Mouse (Mus musculus): Measurements from ENCODE around the gene Prdx6. TPM values are rescaled to one million over a fixed set of nuclear protein-coding genes. Genes with fewer than 3 reads are reported as not detected.

Gene Prdx6
- polyA plus RNA-seq, 1 experiment from 2014 or later, result 410 TPM

- no peak overlapping the region for H3K27ac ChIP-seq (replicated peaks in 1 of 2; ENCODE audit: control insufficient read depth in 1 of 2, insufficient read depth in 1 of 2, low read depth in 2 of 2, low read length in 2 of 2)
- no peak for ATAC-seq (ENCODE audit: insufficient number of reproducible peaks, insufficient read depth, low FRiP score, low read depth)
- H3K27me3 ChIP-seq (ENCODE audit: control insufficient read depth, insufficient read depth, low read length), result no peaks in the 10 kb centered on the region
- H3K36me3 ChIP-seq (ENCODE audit: control insufficient read depth, insufficient read depth, low read length), result no peaks in the 10 kb centered on the region
- H3K9me3 ChIP-seq (ENCODE audit: control insufficient read depth, low read length), result no peaks in the 10 kb centered on the region
- H3K4me1 ChIP-seq (ENCODE audit: control insufficient read depth in 2 of 2, insufficient read depth in 2 of 2, low read length in 2 of 2), result peaks cover 2 to 5% of the 10 kb centered on the region in 2 experiments; a peak in 2 of 4 replicates
- no peak overlapping the region for H3K4me2 ChIP-seq (ENCODE audit: low read length)
- no peak overlapping the region for H3K4me3 ChIP-seq (ENCODE audit: control insufficient read depth in 1 of 2, insufficient read depth in 1 of 2, low read depth in 1 of 2, low read length in 2 of 2)
- WGBS, result 77% methylated on average over 4 of the region's 4 CpGs
- no peak overlapping the region for H3K9ac ChIP-seq (ENCODE audit: low read length)
These were observed 19.9 kb upstream of the Prdx6 start for GRCm38 (mm10) chr1:161270776-161271460.

GRCm38 (mm10) chr1:161269346-161269745 is 18.3 kb upstream of the Prdx6 start:
- ATAC-seq (ENCODE audit: insufficient number of reproducible peaks, insufficient read depth, low FRiP score, low read depth), result no peak
- H3K27ac ChIP-seq (replicated peaks in 1 of 2; ENCODE audit: control insufficient read depth in 1 of 2, insufficient read depth in 1 of 2, low read depth in 2 of 2, low read length in 2 of 2), result no peak overlapping the region
- WGBS, result 65% methylated on average over 4 of the region's 4 CpGs

GRCm38 (mm10) chr1:161268884-161269283 is 17.9 kb upstream of the Prdx6 start:
- H3K4me3 ChIP-seq (ENCODE audit: control insufficient read depth in 1 of 2, insufficient read depth in 1 of 2, low read depth in 1 of 2, low read length in 2 of 2), result no peak overlapping the region
- no peak for ATAC-seq (ENCODE audit: insufficient number of reproducible peaks, insufficient read depth, low FRiP score, low read depth)
- no peak overlapping the region for H3K9ac ChIP-seq (ENCODE audit: low read length)
- H3K9me3 ChIP-seq (ENCODE audit: control insufficient read depth, low read length), result no peaks in the 10 kb centered on the region
- no peaks in the 10 kb centered on the region for H3K36me3 ChIP-seq (ENCODE audit: control insufficient read depth, insufficient read depth, low read length)
- H3K4me1 ChIP-seq (ENCODE audit: control insufficient read depth in 2 of 2, insufficient read depth in 2 of 2, low read length in 2 of 2), result peaks cover 2 to 5% of the 10 kb centered on the region in 2 experiments; a peak in 2 of 4 replicates
- H3K27me3 ChIP-seq (ENCODE audit: control insufficient read depth, insufficient read depth, low read length), result no peaks in the 10 kb centered on the region
- H3K4me2 ChIP-seq (ENCODE audit: low read length), result no peak overlapping the region
- 36% methylated on average over 5 of the region's 5 CpGs for WGBS
- H3K27ac ChIP-seq (replicated peaks in 1 of 2; ENCODE audit: control insufficient read depth in 1 of 2, insufficient read depth in 1 of 2, low read depth in 2 of 2, low read length in 2 of 2), result no peak overlapping the region

More at GRCm38 (mm10) chr1:161269346-161269745, 18.3 kb upstream of the Prdx6 start:
- Histone ChIP-seq H3K4me1 (ENCODE audit: control insufficient read depth in 2 of 2, insufficient read depth in 2 of 2, low read length in 2 of 2) (peaks cover 2 to 5% of the 10 kb centered on the region in 2 experiments; a peak in 2 of 4 replicates), H3K4me3 (ENCODE audit: control insufficient read depth in 1 of 2, insufficient read depth in 1 of 2, low read depth in 1 of 2, low read length in 2 of 2) (no peak overlapping the region), H3K4me2 (ENCODE audit: low read length) (no peak overlapping the region), H3K27me3 (ENCODE audit: control insufficient read depth, insufficient read depth, low read length) (no peaks in the 10 kb centered on the region), H3K9me3 (ENCODE audit: control insufficient read depth, low read length) (no peaks in the 10 kb centered on the region), H3K36me3 (ENCODE audit: control insufficient read depth, insufficient read depth, low read length) (no peaks in the 10 kb centered on the region), H3K9ac (ENCODE audit: low read length) (no peak overlapping the region)

GRCm38 (mm10) chr1:161268116-161268515 is 17.1 kb upstream of the Prdx6 start:
- H3K36me3 ChIP-seq (ENCODE audit: control insufficient read depth, insufficient read depth, low read length), result no peaks in the 10 kb centered on the region
- no peak overlapping the region for H3K4me3 ChIP-seq (ENCODE audit: control insufficient read depth in 1 of 2, insufficient read depth in 1 of 2, low read depth in 1 of 2, low read length in 2 of 2)
- H3K4me1 ChIP-seq (ENCODE audit: control insufficient read depth in 2 of 2, insufficient read depth in 2 of 2, low read length in 2 of 2), result peaks cover 2 to 5% of the 10 kb centered on the region in 2 experiments; a peak in 2 of 4 replicates
- no peak overlapping the region for H3K9ac ChIP-seq (ENCODE audit: low read length)
- no peaks in the 10 kb centered on the region for H3K27me3 ChIP-seq (ENCODE audit: control insufficient read depth, insufficient read depth, low read length)
- H3K27ac ChIP-seq (replicated peaks in 1 of 2; ENCODE audit: control insufficient read depth in 1 of 2, insufficient read depth in 1 of 2, low read depth in 2 of 2, low read length in 2 of 2), result no peak overlapping the region
- 70% methylated on average over 7 of the region's 7 CpGs for WGBS
- no peaks in the 10 kb centered on the region for H3K9me3 ChIP-seq (ENCODE audit: control insufficient read depth, low read length)
- H3K4me2 ChIP-seq (ENCODE audit: low read length), result no peak overlapping the region
- ATAC-seq (ENCODE audit: insufficient number of reproducible peaks, insufficient read depth, low FRiP score, low read depth), result no peak

- H3K27ac ChIP-seq (replicated peaks in 1 of 2; ENCODE audit: control insufficient read depth in 1 of 2, insufficient read depth in 1 of 2, low read depth in 2 of 2, low read length in 2 of 2), result no peak overlapping the region
- H3K9ac ChIP-seq (ENCODE audit: low read length), result no peak overlapping the region
- WGBS, result 84% methylated on average over 5 of the region's 5 CpGs
- H3K4me1 ChIP-seq (ENCODE audit: control insufficient read depth in 2 of 2, insufficient read depth in 2 of 2, low read length in 2 of 2), result peaks cover 2 to 5% of the 10 kb centered on the region in 2 experiments; a peak in 2 of 4 replicates
- no peaks in the 10 kb centered on the region for H3K36me3 ChIP-seq (ENCODE audit: control insufficient read depth, insufficient read depth, low read length)
- no peaks in the 10 kb centered on the region for H3K9me3 ChIP-seq (ENCODE audit: control insufficient read depth, low read length)
- no peak for ATAC-seq (ENCODE audit: insufficient number of reproducible peaks, insufficient read depth, low FRiP score, low read depth)
- no peak overlapping the region for H3K4me3 ChIP-seq (ENCODE audit: control insufficient read depth in 1 of 2, insufficient read depth in 1 of 2, low read depth in 1 of 2, low read length in 2 of 2)
- H3K27me3 ChIP-seq (ENCODE audit: control insufficient read depth, insufficient read depth, low read length), result no peaks in the 10 kb centered on the region
- H3K4me2 ChIP-seq (ENCODE audit: low read length), result no peak overlapping the region
These were observed 13.9 kb upstream of the Prdx6 start for GRCm38 (mm10) chr1:161264961-161265360.

- Histone ChIP-seq H3K9me3 (ENCODE audit: control insufficient read depth, low read length) (no peaks in the 10 kb centered on the region), H3K4me2 (ENCODE audit: low read length) (no peak overlapping the region), H3K27me3 (ENCODE audit: control insufficient read depth, insufficient read depth, low read length) (no peaks in the 10 kb centered on the region), H3K9ac (ENCODE audit: low read length) (no peak overlapping the region), H3K36me3 (ENCODE audit: control insufficient read depth, insufficient read depth, low read length) (no peaks in the 10 kb centered on the region), H3K4me1 (ENCODE audit: control insufficient read depth in 2 of 2, insufficient read depth in 2 of 2, low read length in 2 of 2) (no peaks in the 10 kb centered on the region), H3K27ac (replicated peaks in 1 of 2; ENCODE audit: control insufficient read depth in 1 of 2, insufficient read depth in 1 of 2, low read depth in 2 of 2, low read length in 2 of 2) (no peak overlapping the region), H3K4me3 (ENCODE audit: control insufficient read depth in 1 of 2, insufficient read depth in 1 of 2, low read depth in 1 of 2, low read length in 2 of 2) (no peak overlapping the region)
- 86% methylated on average over 8 of the region's 8 CpGs for WGBS
- ATAC-seq (ENCODE audit: insufficient number of reproducible peaks, insufficient read depth, low FRiP score, low read depth), result no peak
These were observed 12.6 kb upstream of the Prdx6 start for GRCm38 (mm10) chr1:161263584-161263983.

GRCm38 (mm10) chr1:161262542-161262941 is 11.5 kb upstream of the Prdx6 start:
- ATAC-seq (ENCODE audit: insufficient number of reproducible peaks, insufficient read depth, low FRiP score, low read depth), result no peak
- Histone ChIP-seq H3K36me3 (ENCODE audit: control insufficient read depth, insufficient read depth, low read length) (no peaks in the 10 kb centered on the region), H3K4me1 (ENCODE audit: control insufficient read depth in 2 of 2, insufficient read depth in 2 of 2, low read length in 2 of 2) (no peaks in the 10 kb centered on the region), H3K4me2 (ENCODE audit: low read length) (no peak overlapping the region), H3K27me3 (ENCODE audit: control insufficient read depth, insufficient read depth, low read length) (no peaks in the 10 kb centered on the region), H3K27ac (replicated peaks in 1 of 2; ENCODE audit: control insufficient read depth in 1 of 2, insufficient read depth in 1 of 2, low read depth in 2 of 2, low read length in 2 of 2) (no peak overlapping the region), H3K9ac (ENCODE audit: low read length) (no peak overlapping the region), H3K9me3 (ENCODE audit: control insufficient read depth, low read length) (no peaks in the 10 kb centered on the region), H3K4me3 (ENCODE audit: control insufficient read depth in 1 of 2, insufficient read depth in 1 of 2, low read depth in 1 of 2, low read length in 2 of 2) (no peak overlapping the region)
- WGBS, result 79% methylated on average over 2 of the region's 2 CpGs

DNA sequence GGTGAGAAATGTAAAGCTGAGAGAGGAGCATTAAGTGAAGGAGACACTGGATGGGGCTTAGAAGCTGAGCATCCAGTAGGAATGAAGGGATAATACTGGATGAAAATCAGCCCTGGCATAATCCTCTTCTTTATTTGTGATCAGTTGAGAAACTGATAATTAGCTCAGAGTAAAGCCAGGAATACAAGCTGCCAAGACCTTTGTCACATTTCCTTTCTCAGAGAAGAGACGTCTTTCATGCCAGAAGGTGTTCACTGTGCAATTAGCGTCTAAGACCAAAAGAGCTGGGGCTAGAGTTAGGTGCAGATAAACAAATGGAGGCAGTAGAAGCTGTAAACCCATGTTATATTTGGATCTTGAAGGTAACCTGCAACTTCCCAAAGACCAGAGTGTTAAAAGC is 9.7 kb upstream of the Prdx6 start:
- no peak for ATAC-seq (ENCODE audit: insufficient number of reproducible peaks, insufficient read depth, low FRiP score, low read depth)
- Histone ChIP-seq H3K9me3 (ENCODE audit: control insufficient read depth, low read length) (no peaks in the 10 kb centered on the region), H3K9ac (ENCODE audit: low read length) (no peak overlapping the region), H3K27me3 (ENCODE audit: control insufficient read depth, insufficient read depth, low read length) (no peaks in the 10 kb centered on the region), H3K36me3 (ENCODE audit: control insufficient read depth, insufficient read depth, low read length) (no peaks in the 10 kb centered on the region), H3K4me1 (ENCODE audit: control insufficient read depth in 2 of 2, insufficient read depth in 2 of 2, low read length in 2 of 2) (no peaks in the 10 kb centered on the region), H3K4me2 (ENCODE audit: low read length) (no peak overlapping the region), H3K4me3 (ENCODE audit: control insufficient read depth in 1 of 2, insufficient read depth in 1 of 2, low read depth in 1 of 2, low read length in 2 of 2) (no peak overlapping the region), H3K27ac (replicated peaks in 1 of 2; ENCODE audit: control insufficient read depth in 1 of 2, insufficient read depth in 1 of 2, low read depth in 2 of 2, low read length in 2 of 2) (no peak overlapping the region)
- WGBS, result 63% methylated on average over 2 of the region's 2 CpGs
